Mouse (Mus musculus) intestine, embryonic 15.5 days (tissue): ENCODE results near the gene Fam155a. TPM values are rescaled to one million over a fixed set of nuclear protein-coding genes. Genes with fewer than 3 reads are reported as not detected.
"Not testable (repeated sequence)": the region's sequence is repeated elsewhere in the genome, so short reads cannot be mapped to it uniquely, and the experiment has no call there.

Source experiments
- ATAC-seq: fragments of 200-750 bp; cut with Nextera tagmentation; 2 replicates; pipeline ENCODE4 v1.8.0; 2017; ENCODE audit warnings: moderate TSS enrichment, moderate library complexity
- H3K27ac ChIP-seq: fragments of 300-500 bp; sonication (generic); 2 replicates; pipeline ENCODE4 v1.5.1; 2015; ENCODE audit warnings: mild to moderate bottlenecking, inconsistent platforms
- H3K27me3 ChIP-seq: fragments of 300-500 bp; sonication (generic); replicated peaks from 2 replicates; pipeline ENCODE4 v1.6.1; 2015; ENCODE audit warnings: inconsistent platforms
- H3K36me3 ChIP-seq: fragments of 300-500 bp; sonication (generic); 2 replicates; pipeline ENCODE4 v1.6.1; 2015; ENCODE audit warnings: inconsistent platforms
- H3K4me1 ChIP-seq: fragments of 300-500 bp; sonication (generic); replicated peaks from 2 replicates; pipeline ENCODE4 v1.6.1; 2015; ENCODE audit warnings: inconsistent platforms
- H3K4me2 ChIP-seq: fragments of 300-500 bp; sonication (generic); replicated peaks from 2 replicates; pipeline ENCODE4 v1.6.1; 2015; ENCODE audit warnings: mild to moderate bottlenecking, inconsistent platforms
- H3K4me3 ChIP-seq: fragments of 300-500 bp; sonication (generic); replicated peaks from 2 replicates; pipeline ENCODE4 v1.5.1; 2015; ENCODE audit warnings: inconsistent platforms
- H3K9ac ChIP-seq: fragments of 300-500 bp; sonication (generic); 2 replicates; pipeline ENCODE4 v1.6.1; 2015; ENCODE audit warnings: inconsistent platforms
- H3K9me3 ChIP-seq: fragments of 300-500 bp; sonication (generic); 2 replicates; pipeline ENCODE4 v1.6.1; 2016; ENCODE audit warnings: inconsistent platforms
- WGBS: fragments of 180-500 bp; shearing (Covaris S2); methylation state at CpG from one replicate; pipeline ENCODE4 v1.1.7; 2015; 5-methylcytosine and 5-hydroxymethylcytosine counted together
- polyA plus RNA-seq: library from polyadenylated mRNA; unstranded; fragments of >200 nt; fragmentation: Nextera tagmentation; extraction: Ambion mirVana; gene quantifications from 2 replicates; pipeline ENCODE4 v1.2.1, GENCODE M21; 2015

Fam155a gene
- polyA plus RNA-seq, 1 experiment from 2014 or later = 1.4 TPM

GRCm38 (mm10) chr8:9418856-9419800 lies 351.8 kb downstream of the Fam155a start:
- no peak overlapping the region for H3K9ac ChIP-seq
- no peak overlapping the region for H3K4me3 ChIP-seq
- H3K4me2 ChIP-seq = no peak overlapping the region
- no peaks in the 10 kb centered on the region for H3K27me3 ChIP-seq
- no peak overlapping the region for H3K27ac ChIP-seq
- H3K4me1 ChIP-seq = no peaks in the 10 kb centered on the region
- no peak for ATAC-seq
- WGBS = 63% methylated on average over 10 of the region's 10 CpGs
- H3K36me3 ChIP-seq = no peaks in the 10 kb centered on the region
- no peaks in the 10 kb centered on the region for H3K9me3 ChIP-seq

- Histone ChIP-seq H3K9me3 (no peaks in the 10 kb centered on the region), H3K4me2 (no peak overlapping the region), H3K36me3 (no peaks in the 10 kb centered on the region), H3K27me3 (no peaks in the 10 kb centered on the region), H3K9ac (no peak overlapping the region), H3K4me1 (no peaks in the 10 kb centered on the region), H3K27ac (no peak overlapping the region), H3K4me3 (no peak overlapping the region)
- 85% methylated on average over 9 of the region's 9 CpGs for WGBS
- no peak for ATAC-seq
Measured at GRCm38 (mm10) chr8:9416189-9416588, 354.8 kb downstream of the Fam155a start.

- no peaks in the 10 kb centered on the region for H3K27me3 ChIP-seq
- H3K4me2 ChIP-seq = no peak overlapping the region
- H3K4me3 ChIP-seq = no peak overlapping the region
- H3K36me3 ChIP-seq = no peaks in the 10 kb centered on the region
- H3K9me3 ChIP-seq = no peaks in the 10 kb centered on the region
- ATAC-seq = no peak
- no peak overlapping the region for H3K9ac ChIP-seq
- no peaks in the 10 kb centered on the region for H3K4me1 ChIP-seq
- WGBS = 45% methylated on average over 5 of the region's 5 CpGs
- no peak overlapping the region for H3K27ac ChIP-seq
Measured at GRCm38 (mm10) chr8:9408480-9408879, 362.5 kb downstream of the Fam155a start.

- H3K9me3 ChIP-seq = no peaks in the 10 kb centered on the region
- H3K27ac ChIP-seq = no peak overlapping the region
- no peaks in the 10 kb centered on the region for H3K27me3 ChIP-seq
- no peak overlapping the region for H3K4me2 ChIP-seq
- H3K4me3 ChIP-seq = no peak overlapping the region
- H3K36me3 ChIP-seq = no peaks in the 10 kb centered on the region
- no peaks in the 10 kb centered on the region for H3K4me1 ChIP-seq
- no peak for ATAC-seq
- no peak overlapping the region for H3K9ac ChIP-seq
- WGBS = 77% methylated on average over 6 of the region's 6 CpGs
Measured at GRCm38 (mm10) chr8:9406204-9406603, 364.8 kb downstream of the Fam155a start.

GRCm38 (mm10) chr8:9404651-9405050 lies 366.3 kb downstream of the Fam155a start:
- no peak for ATAC-seq

GRCm38 (mm10) chr8:9402393-9402792 lies 368.6 kb downstream of the Fam155a start:
- Histone ChIP-seq H3K9me3 (no peaks in the 10 kb centered on the region), H3K36me3 (no peaks in the 10 kb centered on the region), H3K27me3 (no peaks in the 10 kb centered on the region), H3K4me3 (no peak overlapping the region), H3K4me1 (no peaks in the 10 kb centered on the region), H3K4me2 (no peak overlapping the region), H3K27ac (no peak overlapping the region), H3K9ac (no peak overlapping the region)
- 53% methylated on average over 4 of the region's 4 CpGs for WGBS
- no peak for ATAC-seq

More at GRCm38 (mm10) chr8:9404651-9405050, 366.3 kb downstream of the Fam155a start:
- Histone ChIP-seq H3K27ac (no peak overlapping the region), H3K9ac (no peak overlapping the region), H3K4me3 (no peak overlapping the region), H3K27me3 (no peaks in the 10 kb centered on the region), H3K4me1 (no peaks in the 10 kb centered on the region), H3K9me3 (no peaks in the 10 kb centered on the region), H3K36me3 (no peaks in the 10 kb centered on the region), H3K4me2 (no peak overlapping the region)
- 65% methylated on average over 3 of the region's 3 CpGs for WGBS

GRCm38 (mm10) chr8:9398606-9399263 lies 372.2 kb downstream of the Fam155a start:
- Histone ChIP-seq H3K4me1 (no peaks in the 10 kb centered on the region), H3K27ac (no peak overlapping the region), H3K27me3 (no peaks in the 10 kb centered on the region), H3K9ac (no peak overlapping the region), H3K4me3 (no peak overlapping the region), H3K36me3 (no peaks in the 10 kb centered on the region), H3K9me3 (no peaks in the 10 kb centered on the region), H3K4me2 (no peak overlapping the region)
- 81% methylated on average over 3 of the region's 3 CpGs for WGBS
- ATAC-seq = no peak

GRCm38 (mm10) chr8:9398040-9398439 lies 372.9 kb downstream of the Fam155a start:
- H3K9me3 ChIP-seq = no peaks in the 10 kb centered on the region
- no peak overlapping the region for H3K4me3 ChIP-seq
- H3K27ac ChIP-seq = no peak overlapping the region
- 58% methylated on average over 6 of the region's 6 CpGs for WGBS
- no peak overlapping the region for H3K4me2 ChIP-seq
- no peak overlapping the region for H3K9ac ChIP-seq
- no peak for ATAC-seq
- no peaks in the 10 kb centered on the region for H3K4me1 ChIP-seq
- H3K36me3 ChIP-seq = no peaks in the 10 kb centered on the region
- H3K27me3 ChIP-seq = no peaks in the 10 kb centered on the region

GRCm38 (mm10) chr8:9394670-9395069 lies 376.3 kb downstream of the Fam155a start:
- WGBS = 87% methylated on average over 5 of the region's 5 CpGs
- Histone ChIP-seq H3K4me2 (no peak overlapping the region), H3K9ac (no peak overlapping the region), H3K4me3 (no peak overlapping the region), H3K36me3 (no peaks in the 10 kb centered on the region), H3K27ac (no peak overlapping the region), H3K9me3 (no peaks in the 10 kb centered on the region), H3K4me1 (no peaks in the 10 kb centered on the region), H3K27me3 (no peaks in the 10 kb centered on the region)
- no peak for ATAC-seq

GRCm38 (mm10) chr8:9393246-9393645 lies 377.7 kb downstream of the Fam155a start:
- H3K4me3 ChIP-seq = no peak overlapping the region

GRCm38 (mm10) chr8:9390229-9390628 lies 380.7 kb downstream of the Fam155a start:
- not testable (repeated sequence) for H3K36me3 ChIP-seq, H3K27me3 ChIP-seq, H3K9me3 ChIP-seq, H3K4me1 ChIP-seq, ATAC-seq, H3K4me3 ChIP-seq, H3K27ac ChIP-seq, H3K9ac ChIP-seq, H3K4me2 ChIP-seq
- 89% methylated on average over 2 of the region's 2 CpGs for WGBS

More at GRCm38 (mm10) chr8:9393246-9393645, 377.7 kb downstream of the Fam155a start:
- Histone ChIP-seq H3K9me3 (no peaks in the 10 kb centered on the region), H3K27me3 (no peaks in the 10 kb centered on the region), H3K4me2 (no peak overlapping the region), H3K4me1 (no peaks in the 10 kb centered on the region), H3K9ac (no peak overlapping the region), H3K36me3 (no peaks in the 10 kb centered on the region), H3K27ac (no peak overlapping the region)
- 41% methylated on average over 2 of the region's 2 CpGs for WGBS
- ATAC-seq = no peak

- no peak for ATAC-seq
- H3K36me3 ChIP-seq = no peaks in the 10 kb centered on the region
- H3K4me3 ChIP-seq = no peak overlapping the region
- H3K9ac ChIP-seq = no peak overlapping the region
- no peaks in the 10 kb centered on the region for H3K27me3 ChIP-seq
- H3K4me2 ChIP-seq = no peak overlapping the region
- no peaks in the 10 kb centered on the region for H3K4me1 ChIP-seq
- no peak overlapping the region for H3K27ac ChIP-seq
- no peaks in the 10 kb centered on the region for H3K9me3 ChIP-seq
- WGBS = 83% methylated on average over 8 of the region's 8 CpGs
Measured at GRCm38 (mm10) chr8:9369201-9369600, 401.8 kb downstream of the Fam155a start.
